Mouse (Mus musculus) embryonic facial prominence, embryonic 13.5 days (tissue): Measurements from ENCODE around the gene Gramd1c. TPM values are rescaled to one million over a fixed set of nuclear protein-coding genes. Genes with fewer than 3 reads are reported as not detected.

Source experiments
- ATAC-seq: fragments of 200-750 bp; cut with Nextera tagmentation; 2 replicates; pipeline ENCODE4 v1.8.0; 2017; ENCODE audit warnings: low read depth; ENCODE audit not compliant: insufficient number of reproducible peaks, insufficient read depth, low FRiP score, low TSS enrichment
- H3K27ac ChIP-seq: fragments of 300-500 bp; sonication (generic); 2 replicates; pipeline ENCODE4 v1.5.1; 2015; ENCODE audit warnings: moderate library complexity, mild to moderate bottlenecking, inconsistent platforms
- H3K27me3 ChIP-seq: fragments of 300-500 bp; sonication (generic); 2 replicates; pipeline ENCODE4 v1.6.1; 2015; ENCODE audit warnings: mild to moderate bottlenecking, inconsistent platforms
- H3K36me3 ChIP-seq: fragments of 300-500 bp; sonication (generic); 2 replicates; pipeline ENCODE4 v1.6.1; 2015; ENCODE audit warnings: mild to moderate bottlenecking, inconsistent platforms
- H3K4me1 ChIP-seq: fragments of 300-500 bp; sonication (generic); 2 replicates; pipeline ENCODE4 v1.6.1; 2015; ENCODE audit warnings: inconsistent platforms
- H3K4me2 ChIP-seq: fragments of 300-500 bp; sonication (generic); 2 replicates; pipeline ENCODE4 v1.6.1; 2015; ENCODE audit warnings: moderate library complexity, mild to moderate bottlenecking, inconsistent platforms
- H3K4me3 ChIP-seq: fragments of 300-500 bp; sonication (generic); 2 replicates; pipeline ENCODE4 v1.5.1; 2015; ENCODE audit warnings: mild to moderate bottlenecking, inconsistent platforms
- H3K9ac ChIP-seq: fragments of 300-500 bp; sonication (generic); 2 replicates; pipeline ENCODE4 v1.6.1; 2015; ENCODE audit warnings: mild to moderate bottlenecking, inconsistent platforms
- H3K9me3 ChIP-seq: fragments of 300-500 bp; sonication (generic); 2 replicates; pipeline ENCODE4 v1.6.1; 2016; ENCODE audit warnings: inconsistent platforms
- WGBS: fragments of 180-500 bp; shearing (Covaris S2); methylation state at CpG from one replicate; pipeline ENCODE4 v1.1.7; 2015; ENCODE audit warnings: mixed read lengths; 5-methylcytosine and 5-hydroxymethylcytosine counted together
- polyA plus RNA-seq: library from polyadenylated mRNA; unstranded; fragments of >200 nt; fragmentation: Nextera tagmentation; extraction: Ambion mirVana; gene quantifications from 2 replicates; pipeline ENCODE4 v1.2.1, GENCODE M21; 2015

The Gramd1c gene
- polyA plus RNA-seq = 5.0 and 5.4 TPM in 2 replicates

GRCm38 (mm10) chr16:44063025-44063894 lies at the start of gene Gramd1c:
TSS of gene Gramd1c (minus strand) at chr16:44063345.
- H3K9ac ChIP-seq = peak within 1 kb of the TSS; percentile 74
- H3K4me2 ChIP-seq = peak within 1 kb of the TSS; percentile 67
- peak; percentile 79 for ATAC-seq
- H3K9me3 ChIP-seq = no peaks in the 10 kb centered on the region
- H3K4me3 ChIP-seq = peak within 1 kb of the TSS; percentile 61
- peak within 1 kb of the TSS; percentile 52; the same call in 1 of the 2 replicates for H3K27ac ChIP-seq
- no peaks in the 10 kb centered on the region; the same call in 1 of the 2 replicates for H3K27me3 ChIP-seq
- H3K4me1 ChIP-seq = peaks cover 4% of the 10 kb centered on the region; the same call in 1 of the 2 replicates
- no peaks in the 10 kb centered on the region for H3K36me3 ChIP-seq
- 7% methylated on average over 45 of the region's 45 CpGs for WGBS

- Histone ChIP-seq H3K9ac (no peak overlapping the region), H3K27me3 (no peaks in the 10 kb centered on the region), H3K4me1 (no peaks in the 10 kb centered on the region), H3K4me2 (no peak overlapping the region), H3K9me3 (no peaks in the 10 kb centered on the region), H3K27ac (no peak overlapping the region), H3K36me3 (peaks cover 57% of the 10 kb centered on the region), H3K4me3 (no peak overlapping the region)
- WGBS = 51% methylated on average over 4 of the region's 4 CpGs
- no peak for ATAC-seq
Measured at GRCm38 (mm10) chr16:44109002-44109401, 45.9 kb upstream of the Gramd1c start.

GRCm38 (mm10) chr16:44105211-44105610 lies 42.1 kb upstream of the Gramd1c start:
- Histone ChIP-seq H3K4me2 (no peak overlapping the region), H3K27me3 (no peaks in the 10 kb centered on the region), H3K4me3 (no peak overlapping the region), H3K9me3 (no peaks in the 10 kb centered on the region), H3K27ac (no peak overlapping the region), H3K36me3 (peaks cover 73% of the 10 kb centered on the region), H3K9ac (no peak overlapping the region), H3K4me1 (no peaks in the 10 kb centered on the region)
- 86% methylated on average over 2 of the region's 2 CpGs for WGBS
- ATAC-seq = no peak

GRCm38 (mm10) chr16:44103806-44104766 lies 40.9 kb upstream of the Gramd1c start:
- no peaks in the 10 kb centered on the region for H3K4me1 ChIP-seq
- peaks cover 72% of the 10 kb centered on the region for H3K36me3 ChIP-seq
- H3K9me3 ChIP-seq = no peaks in the 10 kb centered on the region
- ATAC-seq = no peak
- no peak overlapping the region for H3K9ac ChIP-seq
- WGBS = 78% methylated on average over 18 of the region's 18 CpGs
- no peak overlapping the region for H3K4me3 ChIP-seq
- H3K27ac ChIP-seq = peak overlapping the region; percentile 55; the same call in 1 of the 2 replicates
- H3K27me3 ChIP-seq = no peaks in the 10 kb centered on the region
- H3K4me2 ChIP-seq = no peak overlapping the region

GRCm38 (mm10) chr16:44102925-44103324 lies 39.8 kb upstream of the Gramd1c start:
- Histone ChIP-seq H3K4me2 (no peak overlapping the region), H3K27ac (no peak overlapping the region), H3K9me3 (no peaks in the 10 kb centered on the region), H3K4me3 (no peak overlapping the region), H3K36me3 (peaks cover 72% of the 10 kb centered on the region), H3K4me1 (peaks cover 4% of the 10 kb centered on the region; the same call in 1 of the 2 replicates), H3K9ac (no peak overlapping the region), H3K27me3 (no peaks in the 10 kb centered on the region)
- ATAC-seq = no peak
- 95% methylated on average over 2 of the region's 2 CpGs for whole genome bisulfite sequencing

- no peak overlapping the region for H3K9ac ChIP-seq
- H3K4me1 ChIP-seq = peaks cover 4% of the 10 kb centered on the region; the same call in 1 of the 2 replicates
- no peak overlapping the region for H3K4me3 ChIP-seq
- H3K9me3 ChIP-seq = no peaks in the 10 kb centered on the region
- H3K27ac ChIP-seq = no peak overlapping the region
- no peak overlapping the region for H3K4me2 ChIP-seq
- H3K36me3 ChIP-seq = peaks cover 70% of the 10 kb centered on the region
- WGBS = 80% methylated on average over 12 of the region's 12 CpGs
- H3K27me3 ChIP-seq = no peaks in the 10 kb centered on the region
- ATAC-seq = no peak; the same call in 1 of the 2 replicates
Measured at GRCm38 (mm10) chr16:44101181-44101710, 38.1 kb upstream of the Gramd1c start.

GRCm38 (mm10) chr16:44099377-44099776 lies 36.2 kb upstream of the Gramd1c start:
- Histone ChIP-seq H3K27ac (no peak overlapping the region), H3K4me1 (peaks cover 4% of the 10 kb centered on the region; the same call in 1 of the 2 replicates), H3K9me3 (no peaks in the 10 kb centered on the region), H3K4me3 (no peak overlapping the region), H3K9ac (no peak overlapping the region), H3K36me3 (peaks cover 84% of the 10 kb centered on the region), H3K27me3 (no peaks in the 10 kb centered on the region), H3K4me2 (no peak overlapping the region)
- no peak for ATAC-seq
- 84% methylated on average over 7 of the region's 7 CpGs for WGBS

- Histone ChIP-seq H3K9me3 (0 out of 2 replicates have a peak, but pooled peaks cover 4% of the 10 kb centered on the region), H3K27me3 (no peaks in the 10 kb centered on the region), H3K4me1 (no peaks in the 10 kb centered on the region), H3K9ac (no peak overlapping the region), H3K4me2 (no peak overlapping the region), H3K4me3 (no peak overlapping the region), H3K36me3 (peaks cover 78% of the 10 kb centered on the region), H3K27ac (no peak overlapping the region)
- no peak for ATAC-seq
- 78% methylated on average over 2 of the region's 2 CpGs for WGBS
Measured at GRCm38 (mm10) chr16:44087650-44088049, 24.5 kb upstream of the Gramd1c start.

GRCm38 (mm10) chr16:44061341-44061740 lies 1.8 kb downstream of the Gramd1c start:
- Histone ChIP-seq H3K36me3 (no peaks in the 10 kb centered on the region), H3K9ac (no peak overlapping the region), H3K4me1 (peaks cover 5% of the 10 kb centered on the region; the same call in 1 of the 2 replicates), H3K9me3 (no peaks in the 10 kb centered on the region), H3K27me3 (no peaks in the 10 kb centered on the region; the same call in 1 of the 2 replicates), H3K27ac (no peak overlapping the region), H3K4me3 (no peak overlapping the region), H3K4me2 (no peak overlapping the region)
- ATAC-seq = no peak
- 91% methylated on average over 15 of the region's 15 CpGs for WGBS

- ATAC-seq = no peak
- Histone ChIP-seq H3K4me3 (no peak overlapping the region), H3K27me3 (no peaks in the 10 kb centered on the region; the same call in 1 of the 2 replicates), H3K36me3 (no peaks in the 10 kb centered on the region), H3K9me3 (no peaks in the 10 kb centered on the region), H3K4me2 (no peak overlapping the region), H3K9ac (no peak overlapping the region), H3K27ac (no peak overlapping the region), H3K4me1 (peaks cover 5% of the 10 kb centered on the region; the same call in 1 of the 2 replicates)
- 94% methylated on average over 18 of the region's 18 CpGs for WGBS
Measured at GRCm38 (mm10) chr16:44060604-44061286, 2.4 kb downstream of the Gramd1c start.
